Mouse (Mus musculus): Measurements from ENCODE around the gene 2310034G01Rik. TPM values are rescaled to one million over a fixed set of nuclear protein-coding genes. Genes with fewer than 3 reads are reported as not detected.

2310034G01Rik gene
- polyA plus RNA-seq (2015; fragmentation: Illumina TruSeq; extraction: RNeasy Lipid Tissue Mini Kit (QIAGEN cat#74804); ENCODE audit: low read depth, low replicate concordance) = 1.7 TPM

GRCm38 (mm10) chr19:46350168-46350932 is at the start of gene 2310034G01Rik:
Gene 2310034G01Rik (minus strand): TSS chr19:46350302.

GRCm38 (mm10) chr19:46396686-46397435 is 46.8 kb upstream of the 2310034G01Rik start, which contains the start of gene Sufu:
Gene Sufu (plus strand): TSS chr19:46396896.

DNA sequence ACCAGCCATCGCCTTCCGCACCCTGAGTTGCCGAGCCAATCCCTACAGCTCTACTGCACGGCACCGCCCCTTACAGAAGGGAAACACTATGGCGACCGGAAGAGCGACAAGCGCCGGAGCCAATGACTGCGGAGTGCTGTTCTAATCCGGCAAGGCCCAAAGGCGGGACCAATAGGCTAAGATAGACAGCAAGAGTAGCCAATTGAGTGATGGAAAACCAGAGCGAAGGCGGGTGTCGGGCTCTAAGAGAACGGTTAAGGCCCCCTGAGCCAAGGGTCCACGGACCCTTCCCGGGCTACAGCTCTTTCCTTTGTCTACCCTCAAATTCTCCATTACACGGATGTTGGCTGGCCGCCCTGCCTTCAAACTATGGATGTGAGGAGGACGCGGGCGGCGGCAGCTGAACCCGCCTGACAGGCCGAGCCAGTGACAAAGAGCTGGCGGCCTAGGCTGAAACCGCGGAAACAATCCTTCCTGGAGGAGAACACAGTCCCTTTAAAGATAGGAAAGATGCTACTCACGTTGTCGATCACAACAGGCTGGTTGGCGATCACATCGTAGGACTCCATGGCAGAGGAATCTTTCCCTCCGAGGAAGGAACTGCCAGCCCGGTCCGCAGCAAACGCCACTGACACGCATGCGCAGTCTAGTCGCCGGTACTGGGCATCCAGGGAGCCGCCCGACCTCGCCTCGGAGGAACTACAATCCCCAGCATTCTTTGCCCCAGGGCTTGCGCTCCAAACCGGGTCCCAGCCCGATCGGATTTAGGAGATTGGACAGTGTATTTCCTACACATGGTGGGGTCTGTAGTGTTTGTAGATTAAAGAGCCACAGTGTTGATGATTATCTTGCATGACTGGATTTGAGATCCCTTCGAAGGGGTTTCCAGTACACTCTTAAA is 45.3 kb upstream of the 2310034G01Rik start, which contains the start of gene Actr1a:
TSS of gene Actr1a (minus strand) at position 640 of the 901 bp plus-strand sequence.

DNA sequence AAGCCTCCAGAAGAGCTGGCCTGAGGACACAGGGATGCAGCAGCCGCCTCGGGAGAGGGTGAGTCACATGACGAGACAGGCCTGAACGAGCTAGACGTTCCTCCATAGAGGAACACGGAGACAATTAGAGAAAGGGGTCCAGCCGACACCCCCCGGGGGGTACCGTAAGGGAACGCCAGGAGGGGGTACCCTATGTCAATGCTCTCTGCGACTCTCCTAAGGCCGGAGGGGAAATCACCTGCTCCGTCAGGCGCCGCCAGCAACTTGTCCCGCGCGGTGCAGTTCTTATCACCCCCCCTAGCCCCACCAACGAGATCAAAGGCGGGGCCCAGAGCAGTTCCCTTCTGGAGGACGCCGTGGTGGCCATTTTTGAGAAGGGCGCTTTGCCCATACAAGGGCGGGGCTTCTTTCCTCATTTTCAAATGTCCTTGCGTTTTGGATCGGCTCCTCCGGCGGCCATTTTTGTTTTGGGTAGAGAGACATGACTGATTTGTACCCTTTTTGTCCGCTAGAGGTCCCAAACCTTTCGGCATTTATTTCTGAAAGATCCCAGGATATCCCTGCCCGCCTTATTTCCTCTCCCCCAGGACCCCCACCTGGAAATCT is 11.7 kb downstream of the 2310034G01Rik start, which contains the start of gene Cuedc2:
TSS of gene Cuedc2 (minus strand) at position 372 of the 606 bp plus-strand sequence.

DNA sequence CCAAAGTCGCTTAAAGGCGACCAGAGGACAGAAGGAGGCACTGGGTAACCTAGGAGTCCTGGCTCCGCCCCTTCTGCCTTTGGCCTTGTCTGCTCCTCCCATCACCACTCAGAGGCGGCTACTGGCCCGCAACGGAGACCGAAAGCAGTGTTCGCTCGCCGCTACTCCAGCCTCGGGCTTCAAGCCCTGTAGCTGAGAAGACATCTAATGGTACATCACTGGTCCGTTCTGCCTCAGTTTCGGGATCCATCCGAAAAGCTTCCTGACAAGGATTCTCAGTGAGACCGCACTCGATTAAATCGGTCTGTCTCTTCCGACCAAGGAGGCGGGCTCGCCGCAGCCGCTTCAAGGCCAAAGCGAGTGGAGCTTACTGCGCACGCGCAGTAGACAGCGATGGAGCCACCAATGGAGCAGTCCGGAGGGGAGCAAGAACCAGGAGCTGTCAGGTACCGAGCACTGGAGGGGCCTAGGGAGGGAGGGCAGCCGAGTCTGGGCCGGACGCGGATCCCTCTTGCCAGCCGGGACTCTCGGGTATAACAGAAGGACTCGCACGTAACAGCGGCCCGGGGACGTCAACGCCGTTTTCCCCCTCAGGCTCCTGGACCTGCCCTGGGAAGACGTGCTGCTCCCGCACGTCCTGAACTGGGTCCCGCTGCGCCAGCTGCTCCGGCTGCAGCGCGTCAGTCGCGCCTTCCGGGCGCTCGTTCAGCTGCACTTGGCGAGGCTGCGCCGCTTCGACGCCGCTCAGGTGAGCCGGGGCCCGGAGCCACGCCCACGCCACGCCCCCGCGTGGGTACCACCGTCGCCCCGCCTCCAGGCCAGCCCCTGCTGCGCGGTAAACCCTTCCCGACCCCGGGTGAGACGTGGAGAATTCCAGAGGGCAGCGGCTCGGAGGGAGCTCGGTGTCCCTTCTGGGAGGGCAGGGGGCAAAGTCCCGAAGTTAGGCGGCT is 21.7 kb downstream of the 2310034G01Rik start, which contains the start of gene Fbxl15:
TSS of gene Fbxl15 (plus strand) at position 104 of the 950 bp plus-strand sequence.

GRCm38 (mm10) chr19:46326756-46327305 is 23.3 kb downstream of the 2310034G01Rik start, which contains the start of gene Psd:
Gene Psd (minus strand): TSS chr19:46327156.

GRCm38 (mm10) chr19:46304216-46304841 is 45.8 kb downstream of the 2310034G01Rik start, which contains the start of gene Nfkb2:
Gene Nfkb2 (plus strand): TSS chr19:46304320.

Other genes starting within 250 kb of the 2310034G01Rik start
- not detected for gene Elovl3, start 218.4 kb downstream of the 2310034G01Rik start, polyA plus RNA-seq (2015; fragmentation: Illumina TruSeq; extraction: RNeasy Lipid Tissue Mini Kit (QIAGEN cat#74804); ENCODE audit: low read depth, low replicate concordance)
- not detected for gene Pitx3, start 202.0 kb downstream of the 2310034G01Rik start, polyA plus RNA-seq (2015; fragmentation: Illumina TruSeq; extraction: RNeasy Lipid Tissue Mini Kit (QIAGEN cat#74804); ENCODE audit: low read depth, low replicate concordance)
- 42.6 TPM for gene Gbf1, start 197.8 kb downstream of the 2310034G01Rik start, polyA plus RNA-seq (2015; fragmentation: Illumina TruSeq; extraction: RNeasy Lipid Tissue Mini Kit (QIAGEN cat#74804); ENCODE audit: low read depth, low replicate concordance)
- gene Nfkb2, start 46.0 kb downstream of the 2310034G01Rik start, polyA plus RNA-seq (2015; fragmentation: Illumina TruSeq; extraction: RNeasy Lipid Tissue Mini Kit (QIAGEN cat#74804); ENCODE audit: low read depth, low replicate concordance) = 2.1 TPM
- 474 TPM for gene Psd, start 23.1 kb downstream of the 2310034G01Rik start, polyA plus RNA-seq (2015; fragmentation: Illumina TruSeq; extraction: RNeasy Lipid Tissue Mini Kit (QIAGEN cat#74804); ENCODE audit: low read depth, low replicate concordance)
- gene Fbxl15, start 22.1 kb downstream of the 2310034G01Rik start, polyA plus RNA-seq (2015; fragmentation: Illumina TruSeq; extraction: RNeasy Lipid Tissue Mini Kit (QIAGEN cat#74804); ENCODE audit: low read depth, low replicate concordance) = 28.6 TPM
- gene Cuedc2, start 11.6 kb downstream of the 2310034G01Rik start, polyA plus RNA-seq (2015; fragmentation: Illumina TruSeq; extraction: RNeasy Lipid Tissue Mini Kit (QIAGEN cat#74804); ENCODE audit: low read depth, low replicate concordance) = 309 TPM
- gene Mfsd13a, start 9.2 kb downstream of the 2310034G01Rik start, polyA plus RNA-seq (2015; fragmentation: Illumina TruSeq; extraction: RNeasy Lipid Tissue Mini Kit (QIAGEN cat#74804); ENCODE audit: low read depth, low replicate concordance) = 17.5 TPM
- 174 TPM for gene Actr1a, start 45.4 kb upstream of the 2310034G01Rik start, polyA plus RNA-seq (2015; fragmentation: Illumina TruSeq; extraction: RNeasy Lipid Tissue Mini Kit (QIAGEN cat#74804); ENCODE audit: low read depth, low replicate concordance)
- gene Sufu, start 46.6 kb upstream of the 2310034G01Rik start, polyA plus RNA-seq (2015; fragmentation: Illumina TruSeq; extraction: RNeasy Lipid Tissue Mini Kit (QIAGEN cat#74804); ENCODE audit: low read depth, low replicate concordance) = 9.1 TPM
- 36.8 TPM for gene Trim8, start 151.4 kb upstream of the 2310034G01Rik start, polyA plus RNA-seq (2015; fragmentation: Illumina TruSeq; extraction: RNeasy Lipid Tissue Mini Kit (QIAGEN cat#74804); ENCODE audit: low read depth, low replicate concordance)
- gene Arl3, start 222.9 kb upstream of the 2310034G01Rik start, polyA plus RNA-seq (2015; fragmentation: Illumina TruSeq; extraction: RNeasy Lipid Tissue Mini Kit (QIAGEN cat#74804); ENCODE audit: low read depth, low replicate concordance) = 279 TPM
- 3.7 TPM for gene Sfxn2, start 223.1 kb upstream of the 2310034G01Rik start, polyA plus RNA-seq (2015; fragmentation: Illumina TruSeq; extraction: RNeasy Lipid Tissue Mini Kit (QIAGEN cat#74804); ENCODE audit: low read depth, low replicate concordance)
- 18.6 TPM for gene Wbp1l, start 248.8 kb upstream of the 2310034G01Rik start, polyA plus RNA-seq (2015; fragmentation: Illumina TruSeq; extraction: RNeasy Lipid Tissue Mini Kit (QIAGEN cat#74804); ENCODE audit: low read depth, low replicate concordance)